Mouse (Mus musculus): Measurements from ENCODE around the gene 1700011L22Rik. TPM values are rescaled to one million over a fixed set of nuclear protein-coding genes. Genes with fewer than 3 reads are reported as not detected.

1700011L22Rik gene
- not detected in 2 replicates for polyA plus RNA-seq (2016; fragmentation: Nextera tagmentation; extraction: Ambion mirVana)

DNA sequence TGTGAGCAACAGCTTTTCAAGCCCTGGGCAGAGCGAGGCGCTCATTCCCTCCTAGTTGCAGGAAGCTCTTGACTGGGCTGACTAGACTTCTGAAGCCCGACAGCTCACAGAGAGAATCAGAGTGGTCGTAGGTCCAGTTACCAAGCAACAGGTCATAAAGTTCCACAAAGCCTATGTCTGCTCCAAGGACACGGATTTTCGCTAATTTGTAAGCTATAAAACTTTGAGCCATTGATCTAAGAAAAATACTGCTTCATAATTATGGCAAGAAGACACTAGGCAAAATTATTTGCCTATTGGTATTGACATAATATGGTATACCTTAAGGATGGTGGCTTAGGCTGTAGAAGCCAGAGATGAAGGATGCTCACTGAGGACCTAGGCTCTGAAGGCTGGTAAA is at the start of gene 1700011L22Rik:
Gene 1700011L22Rik (minus strand): TSS at position 101 of the 400 bp plus-strand sequence.
- Histone ChIP-seq H3K4me2 (no peak within 1 kb of the TSS), H3K9me3 (no peaks in the 10 kb centered on the region), H3K27me3 (no peaks in the 10 kb centered on the region), H3K27ac (no peak within 1 kb of the TSS), H3K4me1 (no peaks in the 10 kb centered on the region), H3K9ac (no peak within 1 kb of the TSS), H3K4me3 (replicated peaks) (no peak within 1 kb of the TSS), H3K36me3 (replicated peaks) (no peaks in the 10 kb centered on the region)
- 92% methylated on average over 6 of the region's 6 CpGs for WGBS
- ATAC-seq (ENCODE audit: low FRiP score), result no peak

GRCm38 (mm10) chr8:79297763-79298162 is 49.4 kb upstream of the 1700011L22Rik start:
- no peak overlapping the region for H3K27ac ChIP-seq
- H3K4me3 ChIP-seq (replicated peaks), result no peak overlapping the region
- peaks cover 21% of the 10 kb centered on the region for H3K4me1 ChIP-seq
- no peaks in the 10 kb centered on the region for H3K27me3 ChIP-seq
- H3K36me3 ChIP-seq (replicated peaks), result no peaks in the 10 kb centered on the region
- no peaks in the 10 kb centered on the region for H3K9me3 ChIP-seq
- no peak for ATAC-seq (ENCODE audit: low FRiP score)
- no peak overlapping the region for H3K4me2 ChIP-seq
- 34% methylated on average over 3 of the region's 3 CpGs for WGBS
- no peak overlapping the region for H3K9ac ChIP-seq

- Histone ChIP-seq H3K4me2 (peak overlapping the region; percentile 60), H3K4me3 (replicated peaks) (peak overlapping the region; percentile 67)
- no peak for ATAC-seq (ENCODE audit: low FRiP score)
These were observed 47.1 kb upstream of the 1700011L22Rik start for GRCm38 (mm10) chr8:79295276-79296105.

DNA sequence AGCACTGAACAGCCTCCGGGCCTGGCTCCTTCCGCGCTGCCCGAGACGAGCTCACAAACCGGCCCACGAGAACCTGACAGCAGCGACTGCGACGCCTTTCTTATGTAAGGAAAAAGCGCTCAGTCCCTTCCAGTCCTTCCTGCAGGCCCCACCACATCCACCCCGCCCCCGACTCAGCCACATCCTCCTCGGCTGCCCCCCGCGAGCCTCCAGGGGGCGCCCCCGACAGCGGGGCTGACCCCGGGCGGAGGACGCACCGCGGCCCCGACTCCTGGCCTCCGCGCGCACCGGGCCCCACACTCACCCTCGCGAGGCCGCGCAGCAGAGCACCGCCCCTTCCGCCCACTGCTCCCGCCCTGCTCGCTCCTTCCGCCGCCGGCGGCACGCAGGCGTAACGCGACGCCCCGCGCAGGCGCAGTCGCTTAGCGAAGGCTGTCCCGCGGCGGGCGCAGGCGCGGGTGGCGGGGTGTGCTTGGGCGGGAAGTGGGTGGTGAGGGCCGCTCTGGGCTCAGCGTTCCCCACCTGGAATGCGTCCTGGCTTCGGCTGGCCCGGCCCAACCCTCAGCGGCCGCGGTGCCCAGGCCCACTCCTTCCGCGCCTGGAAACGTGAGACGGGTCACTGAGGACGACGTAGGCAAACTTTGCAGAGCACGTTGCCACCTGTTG is 46.4 kb upstream of the 1700011L22Rik start, which contains the start of gene Mmaa:
Gene Mmaa (minus strand): TSS at position 328 of the 666 bp plus-strand sequence.
- peak within 1 kb of the TSS; percentile 67 for H3K4me3 ChIP-seq (replicated peaks)
- no peaks in the 10 kb centered on the region for H3K36me3 ChIP-seq (replicated peaks)
- peak within 1 kb of the TSS; percentile 96 for H3K27ac ChIP-seq
- no peaks in the 10 kb centered on the region for H3K27me3 ChIP-seq
- peak within 1 kb of the TSS; percentile 60 for H3K4me2 ChIP-seq
- peak within 1 kb of the TSS; percentile 78 for H3K9ac ChIP-seq
- WGBS, result under 1% methylated on average over 73 of the region's 74 CpGs
- H3K4me1 ChIP-seq, result peaks cover 25% of the 10 kb centered on the region
- ATAC-seq (ENCODE audit: low FRiP score), result peak; percentile 98
- no peaks in the 10 kb centered on the region for H3K9me3 ChIP-seq

More at GRCm38 (mm10) chr8:79295276-79296105, 47.1 kb upstream of the 1700011L22Rik start:
- 15% methylated on average over 18 of the region's 18 CpGs for WGBS
- H3K9ac ChIP-seq, result peak overlapping the region; percentile 78
- no peaks in the 10 kb centered on the region for H3K27me3 ChIP-seq
- H3K9me3 ChIP-seq, result no peaks in the 10 kb centered on the region
- H3K4me1 ChIP-seq, result peaks cover 25% of the 10 kb centered on the region
- H3K36me3 ChIP-seq (replicated peaks), result no peaks in the 10 kb centered on the region
- H3K27ac ChIP-seq, result peak overlapping the region; percentile 96

DNA sequence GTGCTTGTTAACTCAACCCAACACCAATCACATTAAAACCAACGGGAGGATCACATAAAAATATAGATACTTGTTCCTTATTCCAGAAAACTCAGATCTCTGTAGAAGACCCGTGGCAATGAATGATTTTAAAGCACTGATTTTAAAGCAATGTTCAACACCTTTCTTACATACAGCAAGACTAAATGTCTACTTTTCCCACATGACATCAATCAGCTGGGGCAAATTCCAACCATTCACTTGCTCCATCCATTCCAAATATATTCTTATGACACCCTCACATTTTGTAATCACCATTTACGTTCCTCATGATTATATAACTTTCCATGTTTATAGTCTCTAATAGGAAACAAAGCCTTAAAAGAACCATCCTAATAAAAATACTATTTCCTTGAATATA is 45.5 kb upstream of the 1700011L22Rik start:
- H3K4me3 ChIP-seq (replicated peaks), result peak overlapping the region; percentile 67
- no peaks in the 10 kb centered on the region for H3K36me3 ChIP-seq (replicated peaks)
- H3K9ac ChIP-seq, result peak overlapping the region; percentile 40; the same call in 1 of the 2 replicates
- H3K4me1 ChIP-seq, result peaks cover 25% of the 10 kb centered on the region
- ATAC-seq (ENCODE audit: low FRiP score), result no peak
- no peak overlapping the region for H3K27ac ChIP-seq
- no peaks in the 10 kb centered on the region for H3K27me3 ChIP-seq
- WGBS, result 72% methylated on average over 3 of the region's 3 CpGs
- no peaks in the 10 kb centered on the region for H3K9me3 ChIP-seq
- H3K4me2 ChIP-seq, result peak overlapping the region; percentile 60

DNA sequence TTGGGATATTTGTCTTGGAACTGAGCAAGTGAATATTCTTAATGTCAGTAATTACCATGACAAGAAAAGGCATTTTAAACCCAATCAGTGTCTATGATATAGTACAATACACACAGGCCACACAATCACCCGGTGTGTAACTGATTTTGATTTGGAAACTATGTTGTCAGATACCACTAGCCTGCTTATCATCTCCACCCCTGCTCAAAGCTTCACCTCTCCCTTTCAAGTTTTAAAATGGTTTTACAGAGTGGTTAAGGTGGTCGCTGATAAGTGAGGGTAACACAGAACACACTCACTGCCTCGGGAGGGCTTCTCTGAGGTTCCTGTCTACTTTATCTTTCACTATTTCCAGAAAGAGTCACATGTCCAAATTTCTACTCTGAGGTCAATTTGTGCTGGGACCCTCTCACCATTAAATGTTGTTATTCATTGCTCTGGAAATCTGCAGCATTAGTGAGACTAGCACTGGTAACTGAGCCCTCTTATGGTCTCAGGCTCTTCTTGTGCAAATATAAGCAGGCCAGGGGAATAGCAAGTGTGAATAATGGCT is 44.4 kb upstream of the 1700011L22Rik start:
- peaks cover 25% of the 10 kb centered on the region for H3K4me1 ChIP-seq
- H3K9ac ChIP-seq, result no peak overlapping the region
- 84% methylated on average over 3 of the region's 3 CpGs for WGBS
- no peaks in the 10 kb centered on the region for H3K27me3 ChIP-seq
- no peak overlapping the region for H3K4me3 ChIP-seq (replicated peaks)
- H3K4me2 ChIP-seq, result peak overlapping the region; percentile 60; the same call in 1 of the 2 replicates
- H3K9me3 ChIP-seq, result no peaks in the 10 kb centered on the region
- no peaks in the 10 kb centered on the region for H3K36me3 ChIP-seq (replicated peaks)
- no peak for ATAC-seq (ENCODE audit: low FRiP score)
- no peak overlapping the region for H3K27ac ChIP-seq

GRCm38 (mm10) chr8:79289592-79289991 is 41.2 kb upstream of the 1700011L22Rik start:
- Histone ChIP-seq H3K27ac (no peak overlapping the region), H3K27me3 (no peaks in the 10 kb centered on the region), H3K4me2 (no peak overlapping the region), H3K4me1 (peaks cover 15% of the 10 kb centered on the region), H3K36me3 (replicated peaks) (no peaks in the 10 kb centered on the region), H3K9ac (no peak overlapping the region), H3K9me3 (no peaks in the 10 kb centered on the region), H3K4me3 (replicated peaks) (no peak overlapping the region)
- ATAC-seq (ENCODE audit: low FRiP score), result no peak
- 80% methylated on average over 5 of the region's 5 CpGs for WGBS

DNA sequence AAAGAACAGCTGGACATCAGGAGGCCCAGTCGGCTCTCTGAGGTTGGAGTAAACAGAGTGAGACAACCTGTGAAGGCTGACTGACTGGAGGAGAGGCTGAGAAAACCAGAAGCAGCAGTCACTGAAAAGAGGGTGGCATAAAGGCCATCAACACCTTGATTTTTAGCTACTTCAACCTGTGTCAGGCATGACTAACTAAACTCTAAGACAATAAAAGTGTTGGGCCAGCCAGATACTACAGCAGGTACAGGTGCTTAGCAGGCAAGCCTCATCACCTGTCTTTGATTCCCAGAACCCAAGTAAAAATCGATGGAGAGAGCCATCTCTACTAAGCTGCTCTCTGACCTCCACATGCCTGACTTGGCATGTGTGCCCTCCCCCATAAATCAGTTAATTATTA is 40.3 kb upstream of the 1700011L22Rik start:
- Histone ChIP-seq H3K4me3 (replicated peaks) (no peak overlapping the region), H3K9me3 (no peaks in the 10 kb centered on the region), H3K4me1 (peaks cover 12% of the 10 kb centered on the region), H3K9ac (no peak overlapping the region), H3K36me3 (replicated peaks) (no peaks in the 10 kb centered on the region), H3K27me3 (no peaks in the 10 kb centered on the region), H3K27ac (no peak overlapping the region), H3K4me2 (no peak overlapping the region)
- WGBS, result 73% methylated on average over 2 of the region's 2 CpGs
- no peak for ATAC-seq (ENCODE audit: low FRiP score)

DNA sequence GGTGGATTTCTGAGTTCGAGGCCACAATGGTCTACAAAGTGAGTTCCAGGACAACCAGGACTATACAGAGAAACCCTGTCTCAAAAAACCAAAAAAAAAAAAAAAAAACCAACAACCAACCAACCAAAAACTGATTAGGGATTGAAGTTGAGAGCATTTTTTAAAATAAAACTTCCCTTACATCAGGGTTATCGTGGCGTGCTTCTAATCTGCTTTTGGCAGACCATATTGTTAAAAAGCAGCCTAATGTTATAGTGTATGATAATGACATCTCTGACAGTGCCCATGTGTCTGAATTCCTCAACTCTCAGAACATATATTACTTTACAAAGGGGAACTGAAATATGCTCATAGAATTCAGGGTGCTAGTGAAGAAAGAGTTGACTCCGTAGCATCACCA is 39.9 kb upstream of the 1700011L22Rik start:
- Histone ChIP-seq H3K36me3 (replicated peaks) (no peaks in the 10 kb centered on the region), H3K9ac (no peak overlapping the region), H3K4me1 (peaks cover 8% of the 10 kb centered on the region), H3K4me2 (no peak overlapping the region), H3K9me3 (no peaks in the 10 kb centered on the region), H3K4me3 (replicated peaks) (no peak overlapping the region), H3K27ac (no peak overlapping the region), H3K27me3 (no peaks in the 10 kb centered on the region)
- WGBS, result 89% methylated on average over 4 of the region's 4 CpGs
- ATAC-seq (ENCODE audit: low FRiP score), result no peak

GRCm38 (mm10) chr8:79286424-79286823 is 38.1 kb upstream of the 1700011L22Rik start:
- Histone ChIP-seq H3K27ac (no peak overlapping the region), H3K4me1 (no peaks in the 10 kb centered on the region), H3K4me2 (no peak overlapping the region), H3K36me3 (replicated peaks) (0 out of 2 replicates have a peak, but pooled peaks cover 3% of the 10 kb centered on the region), H3K27me3 (no peaks in the 10 kb centered on the region), H3K9me3 (no peaks in the 10 kb centered on the region), H3K9ac (no peak overlapping the region), H3K4me3 (replicated peaks) (no peak overlapping the region)
- 90% methylated on average over 3 of the region's 3 CpGs for WGBS
- ATAC-seq (ENCODE audit: low FRiP score), result no peak

GRCm38 (mm10) chr8:79284626-79285025 is 36.3 kb upstream of the 1700011L22Rik start:
- Histone ChIP-seq H3K36me3 (replicated peaks) (peaks cover 16% of the 10 kb centered on the region), H3K4me3 (replicated peaks) (no peak overlapping the region), H3K9me3 (no peaks in the 10 kb centered on the region), H3K27ac (no peak overlapping the region), H3K4me1 (no peaks in the 10 kb centered on the region), H3K9ac (no peak overlapping the region), H3K27me3 (no peaks in the 10 kb centered on the region), H3K4me2 (no peak overlapping the region)
- ATAC-seq (ENCODE audit: low FRiP score), result no peak
- WGBS, result 94% methylated on average over 3 of the region's 3 CpGs

GRCm38 (mm10) chr8:79281376-79281890 is 33.1 kb upstream of the 1700011L22Rik start:
- 94% methylated on average over 6 of the region's 6 CpGs for WGBS
- Histone ChIP-seq H3K36me3 (replicated peaks) (peaks cover 24% of the 10 kb centered on the region), H3K4me3 (replicated peaks) (no peak overlapping the region)

More at GRCm38 (mm10) chr8:79281376-79281890, 33.1 kb upstream of the 1700011L22Rik start:
- no peak for ATAC-seq (ENCODE audit: low FRiP score)
- Histone ChIP-seq H3K4me2 (no peak overlapping the region), H3K9me3 (no peaks in the 10 kb centered on the region), H3K27me3 (no peaks in the 10 kb centered on the region), H3K27ac (no peak overlapping the region), H3K9ac (no peak overlapping the region), H3K4me1 (no peaks in the 10 kb centered on the region)
